Comparison of ENCODE assay signal across 8 mouse cellular contexts in the genomic region with DNA sequence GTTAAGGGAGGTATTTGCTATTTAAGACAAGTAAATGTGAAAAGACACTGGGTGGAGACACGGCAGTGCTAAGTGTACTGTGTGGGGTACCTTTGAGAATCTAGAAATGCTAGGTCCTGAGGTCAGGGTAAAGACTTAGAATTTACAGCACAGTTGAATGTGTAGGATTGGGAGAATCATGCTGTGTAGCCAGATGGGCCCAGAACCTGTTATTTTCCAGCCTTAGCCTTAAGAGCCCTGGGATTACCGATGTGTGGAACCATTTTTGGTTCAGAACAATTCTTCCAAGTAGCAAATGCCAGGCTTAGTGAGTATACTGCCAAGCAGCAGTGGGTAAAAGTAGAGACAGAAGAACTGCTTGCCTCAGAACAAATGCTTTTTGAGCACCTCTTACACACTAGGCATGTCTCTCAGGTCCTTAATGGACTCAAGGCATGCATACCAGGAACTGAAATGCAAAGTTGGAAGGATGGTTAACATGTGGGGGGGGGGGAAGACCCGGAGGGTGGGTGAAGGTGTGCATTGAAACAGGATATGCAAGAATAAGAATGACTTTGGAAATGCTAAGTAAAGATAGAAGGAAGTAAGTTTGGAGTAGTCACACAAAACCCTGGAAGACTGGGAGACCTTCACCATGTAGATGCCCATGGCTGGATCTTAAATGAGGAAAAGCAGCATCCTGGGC. TPM values are rescaled to one million over a fixed set of nuclear protein-coding genes. Genes with fewer than 3 reads are reported as not detected.
A peak's percentile ranks its signal among the peaks of the same experiment; 100 is the strongest.
DNase-seq lines count a peak whose midpoint lies in the region; ATAC-seq and TF ChIP-seq lines count a peak whose summit lies in the region.

No protein-coding gene starts in this region.

- peak overlapping the region; percentile 96 for H3K9ac ChIP-seq in embryonic facial prominence, embryonic 12.5 days
- 0 out of 2 replicates have a peak overlapping the region, but pooled peaks have one; percentile 22 for H3K9ac ChIP-seq in intestine, postnatal 0 days (ENCODE audit: low read depth, low read length)
- H3K9ac ChIP-seq in neural tube, embryonic 14.5 days (replicated peaks; ENCODE audit: low read depth, low read length) = peak overlapping the region; percentile 86; the same call in 1 of the 2 replicates

- TF ChIP-seq CTCF in left cerebral cortex, adult 2 months (IDR thresholded peaks at IDR 0.05) = no peak
- no peak for TF ChIP-seq CTCF in intestine, postnatal 0 days (IDR thresholded peaks at IDR 0.05; ENCODE audit: low read depth)

- WGBS in embryonic facial prominence, embryonic 12.5 days = 82% methylated on average over 3 of the region's 3 CpGs
- 67% methylated on average over 3 of the region's 3 CpGs for WGBS in intestine, postnatal 0 days
- WGBS in neural tube, embryonic 14.5 days = 78% methylated on average over 3 of the region's 3 CpGs

- intact Hi-C loops in left cerebral cortex, adult 2 months (cut with DNase I) = loop anchor here (2.0 kb wide), 1 partner anchor 24 kb away; a partner anchor contains a TSS
- intact Hi-C loops in left cerebral cortex, postnatal 4 days (cut with DNase I) = no loop called here

- H3K27me3 ChIP-seq in embryonic facial prominence, embryonic 12.5 days = no peaks in the 10 kb centered on the region
- H3K27me3 ChIP-seq in intestine, postnatal 0 days (replicated peaks; ENCODE audit: control insufficient read depth, insufficient read depth, low read length) = no peaks in the 10 kb centered on the region
- no peaks in the 10 kb centered on the region for H3K27me3 ChIP-seq in neural tube, embryonic 14.5 days (ENCODE audit: control insufficient read depth, insufficient read depth, low read length)

- ATAC-seq in embryonic facial prominence, embryonic 12.5 days (ENCODE audit: insufficient number of reproducible peaks, insufficient read depth, low FRiP score, low TSS enrichment) = no peak
- ATAC-seq in intestine, postnatal 0 days = no peak
- ATAC-seq in neural tube, embryonic 14.5 days (ENCODE audit: low read depth) = no peak
- no peak for ATAC-seq in monocyte, adult 5-6 weeks (replicated peaks; ENCODE audit: insufficient number of reproducible peaks, low FRiP score, low TSS enrichment, poor library complexity, severe bottlenecking)

- H3K27ac ChIP-seq in left cerebral cortex, adult 2 months = no peak overlapping the region
- no peak overlapping the region for H3K27ac ChIP-seq in embryonic facial prominence, embryonic 12.5 days
- no peak overlapping the region for H3K27ac ChIP-seq in intestine, postnatal 0 days (ENCODE audit: low read depth, low read length)
- no peak overlapping the region for H3K27ac ChIP-seq in neural tube, embryonic 14.5 days (ENCODE audit: low read depth, low read length)

- H3K4me2 ChIP-seq in embryonic facial prominence, embryonic 12.5 days (replicated peaks) = peak overlapping the region; percentile 85
- peak overlapping the region; percentile 87 for H3K4me2 ChIP-seq in intestine, postnatal 0 days (replicated peaks; ENCODE audit: low read depth)
- peak overlapping the region; percentile 97 for H3K4me2 ChIP-seq in neural tube, embryonic 14.5 days (ENCODE audit: low read depth, low read length)

- peaks cover 37% of the 10 kb centered on the region for H3K36me3 ChIP-seq in embryonic facial prominence, embryonic 12.5 days
- H3K36me3 ChIP-seq in intestine, postnatal 0 days (ENCODE audit: control insufficient read depth, insufficient read depth) = peaks cover 45% of the 10 kb centered on the region
- H3K36me3 ChIP-seq in neural tube, embryonic 14.5 days (ENCODE audit: control insufficient read depth, insufficient read depth, low read length) = peaks cover 25% of the 10 kb centered on the region

- H3K4me1 ChIP-seq in embryonic facial prominence, embryonic 12.5 days = peaks cover 13% of the 10 kb centered on the region
- peaks cover 6% of the 10 kb centered on the region for H3K4me1 ChIP-seq in intestine, postnatal 0 days (replicated peaks; ENCODE audit: control insufficient read depth, insufficient read depth, low read length)
- H3K4me1 ChIP-seq in neural tube, embryonic 14.5 days (ENCODE audit: control insufficient read depth, insufficient read depth, low read length) = peaks cover 13% of the 10 kb centered on the region

- no peak for DNase-seq in left cerebral cortex, adult 2 months (ENCODE audit: extremely low spot score in 1 of 2, low spot score in 2 of 2)
- DNase-seq in left cerebral cortex, postnatal 4 days = no peak
- no peak for DNase-seq in embryo, embryonic 11 days
- no peak for DNase-seq in adrenal gland, adult 8-10 months

- peak overlapping the region; percentile 64 for H3K4me3 ChIP-seq in left cerebral cortex, adult 2 months
- peak overlapping the region; percentile 88 for H3K4me3 ChIP-seq in embryonic facial prominence, embryonic 12.5 days
- H3K4me3 ChIP-seq in intestine, postnatal 0 days (ENCODE audit: low read depth, low read length) = 0 out of 2 replicates have a peak overlapping the region, but pooled peaks have one; percentile 83
- peak overlapping the region; percentile 97 for H3K4me3 ChIP-seq in neural tube, embryonic 14.5 days (ENCODE audit: low read depth, low read length)

- no peaks in the 10 kb centered on the region for H3K9me3 ChIP-seq in embryonic facial prominence, embryonic 12.5 days
- no peaks in the 10 kb centered on the region for H3K9me3 ChIP-seq in intestine, postnatal 0 days (ENCODE audit: control insufficient read depth)
- H3K9me3 ChIP-seq in neural tube, embryonic 14.5 days (ENCODE audit: control insufficient read depth, low read length) = no peaks in the 10 kb centered on the region

RNA-seq across cellular contexts. Expression of a gene that starts 1.3 kb away (rescaled TPM):
- total RNA-seq in left cerebral cortex, adult 2 months (2021) = 100 to 1,000 TPM; 115 to 118 TPM
- 100 to 1,000 TPM; 113 to 118 TPM for total RNA-seq in left cerebral cortex, postnatal 4 days (2021)
- polyA plus RNA-seq in embryonic facial prominence, embryonic 12.5 days (2016; fragmentation: Nextera tagmentation; extraction: Ambion mirVana) = 180 and 183 TPM in 2 replicates
- polyA plus RNA-seq in intestine, postnatal 0 days (2015; fragmentation: Nextera tagmentation; extraction: Ambion mirVana) = 65.8 and 67.1 TPM in 2 replicates
- 169 and 191 TPM in 2 replicates for polyA plus RNA-seq in neural tube, embryonic 14.5 days (2014; fragmentation: Nextera tagmentation; extraction: Ambion mirVana)
- 18.0 to 27.4 TPM (median 21.5 TPM) in 3 replicates for total RNA-seq in monocyte, adult 5-6 weeks (2017)
- total RNA-seq in adrenal gland, adult 8-10 months (2022) = 100 to 1,000 TPM; 129 to 171 (median 150) TPM

RNA-seq across cellular contexts. Expression of a gene that starts 1.3 kb away (rescaled TPM):
- 10 to 100 TPM; 40.6 to 44.3 TPM for total RNA-seq in left cerebral cortex, adult 2 months (2021)
- 10 to 100 TPM; 35.6 to 35.7 TPM for total RNA-seq in left cerebral cortex, postnatal 4 days (2021)
- polyA plus RNA-seq in embryonic facial prominence, embryonic 12.5 days (2016; fragmentation: Nextera tagmentation; extraction: Ambion mirVana) = 53.4 and 60.7 TPM in 2 replicates
- 49.2 and 51.2 TPM in 2 replicates for polyA plus RNA-seq in intestine, postnatal 0 days (2015; fragmentation: Nextera tagmentation; extraction: Ambion mirVana)
- 104 and 108 TPM in 2 replicates for polyA plus RNA-seq in neural tube, embryonic 14.5 days (2014; fragmentation: Nextera tagmentation; extraction: Ambion mirVana)
- total RNA-seq in monocyte, adult 5-6 weeks (2017) = 23.4 to 38.7 TPM (median 34.2 TPM) in 3 replicates
- 10 to 100 TPM; 27.5 to 36.3 (median 34.5) TPM for total RNA-seq in adrenal gland, adult 8-10 months (2022)

RNA-seq across cellular contexts. Expression of a gene that starts 10.0 kb away (rescaled TPM):
- total RNA-seq in left cerebral cortex, adult 2 months (2021) = 1 to 10 TPM in 1 of 2 experiments, under 1 TPM in 1; 0.79 to 1.0 TPM
- total RNA-seq in left cerebral cortex, postnatal 4 days (2021) = under 1 TPM; 0.26 to 0.30 TPM
- not detected in 2 replicates for polyA plus RNA-seq in embryonic facial prominence, embryonic 12.5 days (2016; fragmentation: Nextera tagmentation; extraction: Ambion mirVana)
- not detected in 2 replicates for polyA plus RNA-seq in intestine, postnatal 0 days (2015; fragmentation: Nextera tagmentation; extraction: Ambion mirVana)
- polyA plus RNA-seq in neural tube, embryonic 14.5 days (2014; fragmentation: Nextera tagmentation; extraction: Ambion mirVana) = not detected in 2 replicates
- not detected in 3 replicates for total RNA-seq in monocyte, adult 5-6 weeks (2017)
- total RNA-seq in adrenal gland, adult 8-10 months (2022) = not detected

RNA-seq across cellular contexts. Expression of a gene that starts 14.4 kb away (rescaled TPM):
- total RNA-seq in left cerebral cortex, adult 2 months (2021) = 10 to 100 TPM; 69.3 to 76.0 TPM
- 10 to 100 TPM; 60.0 to 67.3 TPM for total RNA-seq in left cerebral cortex, postnatal 4 days (2021)
- 11.8 and 13.2 TPM in 2 replicates for polyA plus RNA-seq in embryonic facial prominence, embryonic 12.5 days (2016; fragmentation: Nextera tagmentation; extraction: Ambion mirVana)
- 0.85 and 1.2 TPM in 2 replicates for polyA plus RNA-seq in intestine, postnatal 0 days (2015; fragmentation: Nextera tagmentation; extraction: Ambion mirVana)
- polyA plus RNA-seq in neural tube, embryonic 14.5 days (2014; fragmentation: Nextera tagmentation; extraction: Ambion mirVana) = 91.3 and 227 TPM in 2 replicates
- not detected in 3 replicates for total RNA-seq in monocyte, adult 5-6 weeks (2017)
- total RNA-seq in adrenal gland, adult 8-10 months (2022) = 1 to 10 TPM in 2 of 4 experiments, under 1 TPM in 2; 0.66 to 3.2 (median 1.1) TPM

RNA-seq across cellular contexts. Expression of a gene that starts 15.7 kb away (rescaled TPM):
- total RNA-seq in left cerebral cortex, adult 2 months (2021) = 10 to 100 TPM; 34.3 to 34.8 TPM
- total RNA-seq in left cerebral cortex, postnatal 4 days (2021) = 10 to 100 TPM; 69.3 to 71.4 TPM
- polyA plus RNA-seq in embryonic facial prominence, embryonic 12.5 days (2016; fragmentation: Nextera tagmentation; extraction: Ambion mirVana) = 5.2 and 7.3 TPM in 2 replicates
- polyA plus RNA-seq in intestine, postnatal 0 days (2015; fragmentation: Nextera tagmentation; extraction: Ambion mirVana) = 0.94 and 1.0 TPM in 2 replicates
- polyA plus RNA-seq in neural tube, embryonic 14.5 days (2014; fragmentation: Nextera tagmentation; extraction: Ambion mirVana) = 54.3 and 56.1 TPM in 2 replicates
- total RNA-seq in monocyte, adult 5-6 weeks (2017) = 0.78 TPM in 1 of 3 replicates, not detected in the others
- total RNA-seq in adrenal gland, adult 8-10 months (2022) = 10 to 100 TPM in 2 of 4 experiments, 1 to 10 TPM in 2; 6.4 to 15.1 (median 9.0) TPM

Comparison
In these comparisons a context has a peak if more than half of its experiments do, and no peak if none do; other contexts are left out.
1. H3K9ac ChIP-seq: peak in every context shown above with its lines; median percentile 96 in embryonic facial prominence, embryonic 12.5 days; 86 in neural tube, embryonic 14.5 days; 22 in intestine, postnatal 0 days.